Mouse (Mus musculus): ENCODE results near the gene Stat2.

DNA sequence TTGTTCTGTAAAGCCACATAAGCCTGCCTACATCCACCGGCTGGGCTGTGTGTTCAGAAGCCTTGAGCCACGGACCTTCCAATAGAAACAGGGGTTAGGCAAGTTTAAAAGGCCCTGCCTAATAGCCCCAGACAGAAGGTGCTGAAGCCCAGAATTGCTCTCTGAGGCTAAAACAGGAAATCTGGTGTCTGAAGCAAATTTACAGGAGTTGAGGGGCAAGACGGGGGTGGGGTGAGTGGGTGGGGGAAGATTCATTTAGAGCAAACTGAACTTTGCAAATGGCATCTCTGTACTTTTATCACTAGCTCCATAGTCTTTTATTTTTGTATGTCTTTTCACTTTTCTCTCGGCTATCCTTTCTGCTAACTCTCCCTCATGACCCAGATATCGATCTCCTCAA, 39.2 kb upstream of the Stat2 start:
- TF ChIP-seq CTCF (IDR thresholded peaks at IDR 0.05; ENCODE audit: control insufficient read depth, insufficient read depth, insufficient read length) (no peak), MYOD1 (IDR thresholded peaks at IDR 0.05; ENCODE audit: control insufficient read depth, insufficient read length, low read depth) (no peak), USF1 (IDR thresholded peaks at IDR 0.05; ENCODE audit: low read depth) (no peak), CEBPB (IDR thresholded peaks at IDR 0.05; ENCODE audit: low read depth) (no peak), MAX (IDR thresholded peaks at IDR 0.05) (no peak), FOSL1 (IDR thresholded peaks at IDR 0.05; ENCODE audit: insufficient read depth, low read length, poor library complexity, severe bottlenecking) (no peak)

Measured in C2C12 (cell line).